Mouse (Mus musculus) ES-E14 (cell line): ENCODE measurements at regions not wholly inside any gene's neighbourhood (a gene's known extent, or its start where the extent isn't known, plus 50 kb on each side); places are given as distances from the start of the nearest gene placed in this dataset.

Experiments
- DNase-seq: peaks from one replicate; pipeline ENCODE4 v3.0.0-alpha.2; 2013; ENCODE audit warnings: low read depth, low spot score
- H3K27ac ChIP-seq: 2 replicates; pipeline ENCODE4 v1.5.1; 2012; ENCODE audit warnings: low read depth, mild to moderate bottlenecking, low read length, moderate library complexity, mixed read lengths; ENCODE audit not compliant: poor library complexity, insufficient read depth, severe bottlenecking
- H3K36me3 ChIP-seq: 2 replicates; pipeline ENCODE4 v1.6.1; 2012; ENCODE audit warnings: mild to moderate bottlenecking, low read length, moderate library complexity, mixed read lengths; ENCODE audit not compliant: control insufficient read depth, poor library complexity, insufficient read depth, severe bottlenecking
- H3K4me1 ChIP-seq, 2 experiments: fragments of 150-350 bp in 1 of 2; sonication (generic) in 1 of 2; 2 replicates each; pipeline ENCODE4 v1.6.1; 2012; ENCODE audit warnings: low read length in 2 of 2, mild to moderate bottlenecking in 1 of 2, mixed read lengths in 1 of 2; ENCODE audit not compliant: control insufficient read depth in 2 of 2, insufficient read depth in 2 of 2, poor library complexity in 1 of 2
- H3K4me3 ChIP-seq, 2 experiments: fragments of 150-350 bp in 1 of 2; sonication (generic) in 1 of 2; 2 replicates each; pipeline ENCODE4 v1.5.1; 2012; ENCODE audit warnings: low read length in 2 of 2, low read depth in 1 of 2, mild to moderate bottlenecking in 1 of 2, mixed read lengths in 1 of 2; ENCODE audit not compliant: insufficient read depth in 1 of 2, poor library complexity in 1 of 2, severe bottlenecking in 1 of 2
- H3K9ac ChIP-seq: 2 replicates; pipeline ENCODE4 v1.6.1; 2012; ENCODE audit warnings: low read depth, mild to moderate bottlenecking, low read length, mixed read lengths; ENCODE audit not compliant: poor library complexity, insufficient read depth, severe bottlenecking
- H3K9me3 ChIP-seq: fragments of 150-350 bp; sonication (generic); 2 replicates; pipeline ENCODE4 v1.6.1; 2012; ENCODE audit warnings: low read depth, mild to moderate bottlenecking, low read length; ENCODE audit not compliant: control insufficient read depth, insufficient read depth
- CHD2 ChIP-seq: IDR thresholded peaks from 2 replicates; pipeline ENCODE4 v1.6.1; 2014; ENCODE audit warnings: mild to moderate bottlenecking, low read depth, low read length, inconsistent platforms
- HCFC1 ChIP-seq: IDR thresholded peaks from 2 replicates; pipeline ENCODE4 v1.6.1; 2012; ENCODE audit warnings: low read length, inconsistent platforms, borderline replicate concordance; ENCODE audit not compliant: insufficient read depth
- MAFK ChIP-seq: IDR thresholded peaks from 2 replicates; pipeline ENCODE4 v1.6.1; 2014; ENCODE audit warnings: mild to moderate bottlenecking, low read depth, low read length, inconsistent platforms; ENCODE audit not compliant: insufficient read depth
- ZC3H11A ChIP-seq: IDR thresholded peaks from 2 replicates; pipeline ENCODE4 v1.6.1; 2012; ENCODE audit warnings: low read depth, mild to moderate bottlenecking, inconsistent platforms, low read length, borderline replicate concordance
- ZNF384 ChIP-seq: IDR thresholded peaks from 2 replicates; pipeline ENCODE4 v1.6.1; 2012; ENCODE audit warnings: low read depth, low read length, inconsistent platforms
- in situ Hi-C, 2 experiments: fragments of 600-800 bp; cut with MboI; formaldehyde crosslinking; loops; one replicate each; pipeline ENCODE4 v1.15.1; 2025; ENCODE audit warnings: low sequenced_read_pairs in 2 of 2, inconsistent platforms in 1 of 2; ENCODE audit not compliant: unreplicated experiment in 2 of 2

GRCm38 (mm10) chr14:97028528-97028927 is 509.6 kb upstream of the Klhl1 start:
- Histone ChIP-seq H3K4me1 (no peaks in the 10 kb centered on the region), H3K4me3 (no peak overlapping the region), H3K36me3 (no peaks in the 10 kb centered on the region), H3K27ac (no peak overlapping the region), H3K9me3 (no peaks in the 10 kb centered on the region), H3K9ac (no peak overlapping the region)
- in situ Hi-C loops = no loop called here
- no peak for TF ChIP-seq ZC3H11A
- TF ChIP-seq ZNF384 = no peak
- TF ChIP-seq CHD2 = no peak
- no peak for TF ChIP-seq MAFK
- TF ChIP-seq HCFC1 = no peak
- DNase-seq = no peak

- TF ChIP-seq MAFK (no peak), CHD2 (no peak), HCFC1 (no peak), ZC3H11A (no peak), ZNF384 (no peak)
- H3K9me3 ChIP-seq = no peaks in the 10 kb centered on the region
- H3K4me1 ChIP-seq = no peaks in the 10 kb centered on the region
- H3K27ac ChIP-seq = no peak overlapping the region
- DNase-seq = no peak
- H3K36me3 ChIP-seq = no peaks in the 10 kb centered on the region
- no peak overlapping the region for H3K4me3 ChIP-seq
- no peak overlapping the region for H3K9ac ChIP-seq
- in situ Hi-C loops = no loop called here
Observed at GRCm38 (mm10) chr14:97006294-97006693, 487.4 kb upstream of the Klhl1 start.

- Histone ChIP-seq H3K27ac (no peak overlapping the region), H3K9ac (no peak overlapping the region), H3K36me3 (no peaks in the 10 kb centered on the region), H3K4me3 (no peak overlapping the region), H3K9me3 (no peaks in the 10 kb centered on the region), H3K4me1 (no peaks in the 10 kb centered on the region)
- DNase-seq = no peak
- TF ChIP-seq MAFK (no peak), HCFC1 (no peak), CHD2 (no peak), ZNF384 (no peak), ZC3H11A (no peak)
- in situ Hi-C loops = no loop called here
Observed at GRCm38 (mm10) chr14:96995081-96995480, 476.2 kb upstream of the Klhl1 start.

- no peak overlapping the region for H3K27ac ChIP-seq
- DNase-seq = no peak
- in situ Hi-C loops = no loop called here
- H3K9ac ChIP-seq = no peak overlapping the region
- H3K4me3 ChIP-seq = no peak overlapping the region
- H3K36me3 ChIP-seq = no peaks in the 10 kb centered on the region
- TF ChIP-seq HCFC1 (no peak), ZNF384 (no peak), MAFK (no peak), ZC3H11A (no peak), CHD2 (no peak)
- no peaks in the 10 kb centered on the region for H3K9me3 ChIP-seq
- H3K4me1 ChIP-seq = no peaks in the 10 kb centered on the region
Observed at GRCm38 (mm10) chr14:96990542-96991162, 471.8 kb upstream of the Klhl1 start.

GRCm38 (mm10) chr14:96963074-96963447 is 444.2 kb upstream of the Klhl1 start:
- DNase-seq = no peak
- no peak overlapping the region for H3K4me3 ChIP-seq
- no peak for TF ChIP-seq CHD2
- TF ChIP-seq MAFK = no peak
- no peak for TF ChIP-seq HCFC1
- TF ChIP-seq ZC3H11A = no peak
- TF ChIP-seq ZNF384 = no peak
- H3K9ac ChIP-seq = no peak overlapping the region
- H3K27ac ChIP-seq = no peak overlapping the region
- H3K9me3 ChIP-seq = no peaks in the 10 kb centered on the region
- H3K36me3 ChIP-seq = no peaks in the 10 kb centered on the region
- in situ Hi-C loops = no loop called here
- no peaks in the 10 kb centered on the region for H3K4me1 ChIP-seq
